Mouse (Mus musculus) spleen, postnatal 36 days (tissue): Measurements from ENCODE around the gene Mpeg1.

Experiments
- DNase-seq, 2 experiments: peaks; one replicate each; pipeline ENCODE4 v3.0.0; 2022; ENCODE audit warnings: low spot score in 2 of 2, mixed read lengths in 1 of 2

The Mpeg1 gene

GRCm38 (mm10) chr19:12493453-12494186, 33.0 kb downstream of the Mpeg1 start:
- DNase-seq, result no peak

GRCm38 (mm10) chr19:12494187-12494458, 33.5 kb downstream of the Mpeg1 start:
- no peak for DNase-seq

GRCm38 (mm10) chr19:12494972-12495535, 34.5 kb downstream of the Mpeg1 start:
- DNase-seq, result no peak

- DNase-seq, result no peak
Measured at GRCm38 (mm10) chr19:12496241-12496640, 35.7 kb downstream of the Mpeg1 start.

- DNase-seq, result no peak
Measured at GRCm38 (mm10) chr19:12497909-12498308, 37.3 kb downstream of the Mpeg1 start.

GRCm38 (mm10) chr19:12498321-12498720, 37.7 kb downstream of the Mpeg1 start:
- no peak for DNase-seq

GRCm38 (mm10) chr19:12498941-12499340, 38.4 kb downstream of the Mpeg1 start:
- DNase-seq, result no peak

GRCm38 (mm10) chr19:12499485-12499884, 38.9 kb downstream of the Mpeg1 start:
- no peak for DNase-seq

- DNase-seq, result no peak
Measured at GRCm38 (mm10) chr19:12500124-12500523, 39.5 kb downstream of the Mpeg1 start.

GRCm38 (mm10) chr19:12500881-12501311, 40.3 kb downstream of the Mpeg1 start:
- DNase-seq, result no peak

- DNase-seq, result peak; percentile 87 to 92
Measured at GRCm38 (mm10) chr19:12501370-12502347, 41.1 kb downstream of the Mpeg1 start, which contains the start of gene Dtx4. Dtx4 (minus strand) TSS chr19:12501454.

GRCm38 (mm10) chr19:12502756-12503155, 42.2 kb downstream of the Mpeg1 start:
- no peak for DNase-seq

GRCm38 (mm10) chr19:12514621-12515020, 54.0 kb downstream of the Mpeg1 start:
- no peak for DNase-seq
